Mouse (Mus musculus): ENCODE data around the gene Cwc22.

Gene Cwc22

GRCm38 (mm10) chr2:77969956-77970355 is 23.8 kb upstream of the Cwc22 start:
- DNase-seq (ENCODE audit: low spot score): no peak

GRCm38 (mm10) chr2:77962450-77963193 is 16.4 kb upstream of the Cwc22 start:
- no peak for DNase-seq (ENCODE audit: low spot score)

GRCm38 (mm10) chr2:77961256-77961655 is 15.1 kb upstream of the Cwc22 start:
- no peak for DNase-seq (ENCODE audit: low spot score)

- no peak for DNase-seq (ENCODE audit: low spot score)
These were observed 14.5 kb upstream of the Cwc22 start for GRCm38 (mm10) chr2:77960711-77961110.

GRCm38 (mm10) chr2:77959341-77959740 is 13.2 kb upstream of the Cwc22 start:
- no peak for DNase-seq (ENCODE audit: low spot score)

- DNase-seq (ENCODE audit: low spot score): no peak
These were observed 5.3 kb upstream of the Cwc22 start for GRCm38 (mm10) chr2:77951415-77951913.

GRCm38 (mm10) chr2:77950111-77950510 is 3.9 kb upstream of the Cwc22 start:
- no peak for DNase-seq (ENCODE audit: low spot score)

GRCm38 (mm10) chr2:77949521-77949920 is 3.3 kb upstream of the Cwc22 start:
- no peak for DNase-seq (ENCODE audit: low spot score)

- DNase-seq (ENCODE audit: low spot score): no peak
These were observed 2.7 kb upstream of the Cwc22 start for GRCm38 (mm10) chr2:77948921-77949320.

- DNase-seq (ENCODE audit: low spot score): no peak
These were observed 2.0 kb upstream of the Cwc22 start for GRCm38 (mm10) chr2:77948126-77948525.

GRCm38 (mm10) chr2:77947161-77947870 is 1.1 kb upstream of the Cwc22 start:
- DNase-seq (ENCODE audit: low spot score): no peak

GRCm38 (mm10) chr2:77944860-77945595 is 1.1 kb downstream of the Cwc22 start:
- DNase-seq (ENCODE audit: low spot score): peak; percentile 30

GRCm38 (mm10) chr2:77944281-77944680 is 1.9 kb downstream of the Cwc22 start:
- DNase-seq (ENCODE audit: low spot score): no peak

- DNase-seq (ENCODE audit: low spot score): no peak
These were observed 4.2 kb downstream of the Cwc22 start for GRCm38 (mm10) chr2:77941944-77942343.

- no peak for DNase-seq (ENCODE audit: low spot score)
These were observed 7.9 kb downstream of the Cwc22 start for GRCm38 (mm10) chr2:77938317-77938716.

GRCm38 (mm10) chr2:77937818-77938217 is 8.4 kb downstream of the Cwc22 start:
- no peak for DNase-seq (ENCODE audit: low spot score)

- DNase-seq (ENCODE audit: low spot score): no peak
These were observed 12.0 kb downstream of the Cwc22 start for GRCm38 (mm10) chr2:77934138-77934537.

GRCm38 (mm10) chr2:77933630-77934029 is 12.5 kb downstream of the Cwc22 start:
- no peak for DNase-seq (ENCODE audit: low spot score)

- DNase-seq (ENCODE audit: low spot score): no peak
These were observed 14.2 kb downstream of the Cwc22 start for GRCm38 (mm10) chr2:77931958-77932357.

- no peak for DNase-seq (ENCODE audit: low spot score)
These were observed 17.8 kb downstream of the Cwc22 start for GRCm38 (mm10) chr2:77928352-77928751.

- no peak for DNase-seq (ENCODE audit: low spot score)
These were observed 19.7 kb downstream of the Cwc22 start for GRCm38 (mm10) chr2:77926468-77926867.

- DNase-seq (ENCODE audit: low spot score): no peak
These were observed 20.2 kb downstream of the Cwc22 start for GRCm38 (mm10) chr2:77925997-77926396.

Data from testis, postnatal 10 days (tissue).